Mouse (Mus musculus) kidney, postnatal 0 days (tissue): ENCODE results near the gene Casc1. TPM values are rescaled to one million over a fixed set of nuclear protein-coding genes. Genes with fewer than 3 reads are reported as not detected.

Experiments
- ATAC-seq: fragments of 200-750 bp; cut with Nextera tagmentation; replicated peaks from 2 replicates; pipeline ENCODE4 v1.8.0; 2017; ENCODE audit warnings: low read depth, moderate number of reproducible peaks, moderate TSS enrichment, moderate library complexity; ENCODE audit not compliant: low FRiP score
- DNase-seq: peaks from one replicate; pipeline ENCODE4 v3.0.0-alpha.2; 2016; ENCODE audit warnings: low spot score
- H3K27ac ChIP-seq: fragments of 300-500 bp; sonication (generic); 2 replicates; pipeline ENCODE4 v1.5.1; 2014; ENCODE audit warnings: mild to moderate bottlenecking
- H3K27me3 ChIP-seq: fragments of 300-500 bp; sonication (generic); 2 replicates; pipeline ENCODE4 v1.6.1; 2014; ENCODE audit warnings: low read length, mixed read lengths; ENCODE audit not compliant: insufficient read depth
- H3K36me3 ChIP-seq: fragments of 300-500 bp; sonication (generic); 2 replicates; pipeline ENCODE4 v1.6.1; 2014; ENCODE audit warnings: low read length, mixed read lengths; ENCODE audit not compliant: insufficient read depth
- H3K4me1 ChIP-seq: fragments of 300-500 bp; sonication (generic); replicated peaks from 2 replicates; pipeline ENCODE4 v1.6.1; 2014; ENCODE audit warnings: antibody characterized with exemption, low read length, mixed read lengths; ENCODE audit not compliant: insufficient read depth
- H3K4me2 ChIP-seq: fragments of 300-500 bp; sonication (generic); 2 replicates; pipeline ENCODE4 v1.6.1; 2014; ENCODE audit warnings: mild to moderate bottlenecking, low read length, moderate library complexity, mixed read lengths
- H3K4me3 ChIP-seq: fragments of 300-500 bp; sonication (generic); replicated peaks from 2 replicates; pipeline ENCODE4 v1.5.1; 2014; ENCODE audit warnings: low read depth, low read length
- H3K9ac ChIP-seq: fragments of 300-500 bp; sonication (generic); 2 replicates; pipeline ENCODE4 v1.6.1; 2014; ENCODE audit warnings: low read depth, low read length
- H3K9me3 ChIP-seq: fragments of 300-500 bp; sonication (generic); replicated peaks from 2 replicates; pipeline ENCODE4 v1.6.1; 2016; ENCODE audit warnings: low read length, inconsistent platforms, mixed read lengths
- CTCF ChIP-seq: IDR thresholded peaks from 2 replicates; pipeline ENCODE4 v1.5.1; 2016; ENCODE audit warnings: antibody characterized with exemption, low read depth, mild to moderate bottlenecking, moderate library complexity
- WGBS: fragments of 180-500 bp; shearing (Covaris S2); extraction: QIAGEN DNeasy Blood & Tissue Kit; methylation state at CpG from one replicate; pipeline ENCODE4 v1.1.7; 2014; 5-methylcytosine and 5-hydroxymethylcytosine counted together
- polyA plus RNA-seq: library from polyadenylated mRNA; unstranded; fragments of >200 nt; fragmentation: Nextera tagmentation; extraction: Ambion mirVana; gene quantifications from 2 replicates; pipeline ENCODE4 v1.2.1, GENCODE M21; 2015

Casc1 gene
- polyA plus RNA-seq, 1 experiment from 2014 or later = 0.46 TPM

DNA sequence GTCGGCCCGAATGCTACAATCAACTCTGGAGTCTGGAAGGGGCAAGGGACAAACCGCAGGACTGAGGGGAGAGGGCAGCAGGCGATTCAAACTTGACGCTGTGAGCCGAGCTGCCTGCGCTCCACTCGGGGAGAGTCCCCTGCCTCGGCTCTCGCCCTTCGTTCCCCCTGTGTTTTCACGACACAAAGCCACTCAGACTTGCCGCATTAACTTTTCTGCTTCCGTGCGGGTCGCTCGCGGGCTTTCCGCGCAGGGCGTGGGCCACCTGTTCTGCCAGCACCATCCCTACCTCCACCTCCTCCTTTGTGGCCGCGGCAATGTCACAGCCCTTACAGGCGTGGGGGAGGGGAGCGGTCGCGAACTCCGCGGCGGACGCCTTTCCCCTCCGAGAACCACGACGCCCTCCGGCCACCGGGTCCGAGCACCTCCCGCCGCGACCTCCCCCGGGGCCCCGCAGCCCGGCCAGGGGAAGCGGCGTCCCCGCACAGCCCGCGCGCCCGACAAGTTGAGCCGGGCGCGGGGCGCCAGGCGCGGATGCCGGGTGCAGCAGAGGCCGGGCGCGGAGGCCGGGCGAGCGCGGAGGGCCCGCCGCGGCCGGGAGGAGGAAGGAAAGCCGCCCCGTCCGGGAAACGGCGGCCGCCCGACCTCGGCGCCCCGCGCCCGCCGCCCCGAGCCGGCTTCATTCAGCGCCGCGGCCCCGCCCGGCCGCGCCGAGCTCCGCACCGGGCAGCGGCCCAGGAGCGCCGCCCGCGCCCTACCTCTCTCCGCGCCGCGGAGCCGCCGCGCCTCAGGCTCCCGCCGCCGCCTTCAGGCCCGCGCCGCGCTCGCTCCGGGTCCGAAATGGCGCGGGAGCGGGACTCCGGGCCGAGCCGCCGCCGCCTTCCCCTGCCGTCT, 38.7 kb upstream of the Casc1 start:
- no peak for TF ChIP-seq CTCF
- Histone ChIP-seq H3K36me3 (0 out of 2 replicates have a peak, but pooled peaks cover 5% of the 10 kb centered on the region), H3K4me3 (peak overlapping the region; percentile 96), H3K9me3 (no peaks in the 10 kb centered on the region), H3K9ac (peak overlapping the region; percentile 97), H3K4me2 (peak overlapping the region; percentile 89), H3K4me1 (no peaks in the 10 kb centered on the region), H3K27me3 (no peaks in the 10 kb centered on the region), H3K27ac (peak overlapping the region; percentile 90)
- WGBS = under 1% methylated on average over 94 of the region's 124 CpGs
- peak; percentile 61 for DNase-seq
- peak; percentile 47 for ATAC-seq

DNA sequence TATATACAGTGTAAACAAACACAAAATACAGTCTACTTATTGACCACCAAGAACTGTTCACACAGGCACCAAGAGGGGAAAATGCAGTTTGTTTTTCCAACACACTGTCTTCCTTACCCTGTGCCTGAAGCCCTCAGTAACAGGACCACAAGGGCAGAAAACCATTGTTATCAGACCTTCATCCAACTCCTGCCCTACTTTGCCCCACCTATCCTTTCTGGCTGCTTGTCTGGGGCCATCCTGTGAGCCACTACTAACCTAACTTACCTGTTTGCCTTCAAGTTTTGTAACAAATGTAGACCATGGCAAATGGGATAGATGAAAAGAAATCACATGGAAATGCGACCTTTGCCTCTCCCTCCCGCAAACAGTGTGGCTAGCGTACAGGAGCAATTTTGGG, 37.1 kb upstream of the Casc1 start:
- H3K36me3 ChIP-seq = peaks cover 10% of the 10 kb centered on the region; the same call in 1 of the 2 replicates
- DNase-seq = no peak
- no peak for TF ChIP-seq CTCF
- no peak for ATAC-seq
- WGBS = 74% methylated on average over 3 of the region's 3 CpGs
- H3K9ac ChIP-seq = no peak overlapping the region
- no peaks in the 10 kb centered on the region for H3K27me3 ChIP-seq
- H3K4me1 ChIP-seq = no peaks in the 10 kb centered on the region
- no peak overlapping the region for H3K4me2 ChIP-seq
- H3K27ac ChIP-seq = no peak overlapping the region
- H3K4me3 ChIP-seq = no peak overlapping the region
- H3K9me3 ChIP-seq = no peaks in the 10 kb centered on the region

DNA sequence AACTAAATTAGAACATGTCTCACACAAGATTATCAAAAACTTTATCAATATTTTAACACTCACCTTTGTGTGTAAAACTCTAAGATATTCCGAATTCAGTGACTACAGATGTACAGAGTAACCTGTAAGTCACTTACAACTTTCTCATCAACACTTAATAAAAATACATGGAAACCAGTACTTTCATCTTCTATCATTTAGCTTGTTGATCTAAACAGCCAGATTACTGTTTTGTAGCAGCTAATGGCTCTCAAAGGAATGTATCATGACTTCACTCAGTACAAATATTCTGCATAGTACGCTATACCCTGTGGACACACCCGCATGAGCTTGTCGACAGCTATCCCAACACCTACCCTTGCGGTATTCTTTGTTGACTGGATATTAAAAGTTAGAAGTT, 36.0 kb upstream of the Casc1 start:
- Histone ChIP-seq H3K4me2 (no peak overlapping the region), H3K4me1 (no peaks in the 10 kb centered on the region), H3K27ac (no peak overlapping the region), H3K36me3 (peaks cover 10% of the 10 kb centered on the region; the same call in 1 of the 2 replicates), H3K4me3 (no peak overlapping the region), H3K9me3 (no peaks in the 10 kb centered on the region), H3K9ac (no peak overlapping the region), H3K27me3 (no peaks in the 10 kb centered on the region)
- no peak for TF ChIP-seq CTCF
- ATAC-seq (no peak), DNase-seq (no peak)
- 91% methylated on average over 5 of the region's 5 CpGs for WGBS

DNA sequence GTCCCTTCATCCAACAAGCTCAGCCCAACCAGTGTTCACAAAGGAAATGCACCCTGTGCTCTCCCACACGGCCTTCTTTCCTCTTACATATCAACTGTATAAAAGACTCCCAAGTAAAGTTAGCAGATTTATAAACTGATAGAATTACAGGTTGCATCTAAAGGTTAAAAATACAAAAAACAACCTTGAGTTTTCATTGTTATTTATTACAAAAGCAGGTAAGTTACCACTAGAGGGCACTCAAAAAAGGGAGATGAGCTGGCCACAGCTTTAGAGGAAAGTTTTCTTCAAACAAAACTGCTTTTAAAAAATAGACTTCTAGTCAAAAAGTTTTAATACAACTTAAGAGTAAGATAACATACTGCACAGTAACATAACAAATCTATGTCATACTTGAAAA, 31.7 kb upstream of the Casc1 start:
- Histone ChIP-seq H3K9ac (no peak overlapping the region), H3K4me1 (no peaks in the 10 kb centered on the region), H3K36me3 (peaks cover 19% of the 10 kb centered on the region), H3K27me3 (no peaks in the 10 kb centered on the region), H3K4me3 (no peak overlapping the region), H3K27ac (no peak overlapping the region), H3K9me3 (no peaks in the 10 kb centered on the region), H3K4me2 (no peak overlapping the region)
- TF ChIP-seq CTCF = peak; percentile 73
- DNase-seq = peak; percentile 85
- WGBS = 2% methylated on average over 1 of the region's 1 CpGs
- ATAC-seq = no peak

DNA sequence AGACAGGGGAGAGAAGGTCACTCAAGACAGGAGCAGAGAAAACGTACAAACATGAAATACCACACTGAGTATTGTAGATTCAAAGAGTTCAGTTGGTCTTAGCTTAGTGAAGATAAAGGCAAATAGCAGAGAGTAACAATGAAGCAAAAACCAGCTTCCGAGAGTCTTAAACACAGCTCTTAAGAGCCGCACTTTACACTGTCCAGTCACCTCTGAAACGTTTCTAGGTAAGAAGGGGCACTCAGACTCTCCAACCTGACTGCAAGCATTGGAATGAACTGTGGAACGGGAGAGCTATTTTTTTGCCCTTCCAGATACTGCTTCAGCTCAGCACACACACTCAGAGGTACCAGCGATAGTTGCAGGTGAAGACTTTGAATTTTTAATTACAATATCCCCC, 29.5 kb upstream of the Casc1 start:
- 84% methylated on average over 6 of the region's 6 CpGs for WGBS
- Histone ChIP-seq H3K27me3 (no peaks in the 10 kb centered on the region), H3K9me3 (no peaks in the 10 kb centered on the region), H3K4me1 (no peaks in the 10 kb centered on the region), H3K9ac (no peak overlapping the region), H3K36me3 (peaks cover 14% of the 10 kb centered on the region), H3K4me3 (no peak overlapping the region), H3K4me2 (no peak overlapping the region), H3K27ac (no peak overlapping the region)
- DNase-seq = no peak
- no peak for ATAC-seq
- TF ChIP-seq CTCF = no peak

DNA sequence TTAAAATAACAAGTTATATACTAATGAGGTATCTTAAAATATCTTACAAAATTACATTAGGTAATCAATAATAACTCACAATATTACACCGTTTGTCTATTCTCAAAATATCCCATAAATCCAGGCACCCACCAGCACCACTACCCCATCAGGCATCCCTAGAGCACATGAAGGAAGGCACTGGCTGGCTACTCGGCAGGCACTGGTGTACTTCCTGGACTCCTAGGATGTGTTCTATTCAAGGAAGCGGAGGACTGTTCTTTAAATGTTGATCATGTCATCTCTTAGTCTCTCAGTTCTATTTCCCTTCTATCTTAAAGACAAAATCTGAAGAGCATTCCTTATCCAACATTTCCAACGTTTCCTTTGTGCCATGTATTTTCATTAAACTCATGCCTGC, 26.3 kb upstream of the Casc1 start:
- no peak for ATAC-seq
- H3K4me1 ChIP-seq = no peaks in the 10 kb centered on the region
- 77% methylated on average over 4 of the region's 4 CpGs for WGBS

More for the DNA sequence above, 26.3 kb upstream of the Casc1 start:
- no peak for DNase-seq
- TF ChIP-seq CTCF = no peak
- H3K4me3 ChIP-seq = no peak overlapping the region
- H3K4me2 ChIP-seq = no peak overlapping the region
- H3K9ac ChIP-seq = no peak overlapping the region
- no peaks in the 10 kb centered on the region for H3K27me3 ChIP-seq
- H3K36me3 ChIP-seq = peaks cover 12% of the 10 kb centered on the region; the same call in 1 of the 2 replicates
- no peak overlapping the region for H3K27ac ChIP-seq
- no peaks in the 10 kb centered on the region for H3K9me3 ChIP-seq
